28 mouse cellular contexts compared by ENCODE assay signal in genomic region chr8:48199171-48199570, GRCm38 (mm10).
"Had no signal": no experiment of that assay in that cellular context is flagged by ENCODE, and none has a peak within 500 bp of the region (broad histone marks: within the 10 kb centered on the region; RNA-seq: fewer than 3 reads in every experiment).

No protein-coding gene starts in this region.

- H3K27me3 ChIP-seq: heart, embryonic 13.5 days; heart, embryonic 15.5 days; hindbrain, embryonic 13.5 days; hindbrain, embryonic 15.5 days; intestine, embryonic 15.5 days; liver, embryonic 13.5 days; liver, embryonic 15.5 days had no signal

- H3K9me3 ChIP-seq: heart, embryonic 13.5 days; heart, embryonic 15.5 days; hindbrain, embryonic 15.5 days; intestine, embryonic 15.5 days; liver, embryonic 15.5 days had no signal

- H3K4me1 ChIP-seq: heart, embryonic 13.5 days; heart, embryonic 15.5 days; intestine, embryonic 15.5 days; liver, embryonic 13.5 days; liver, embryonic 15.5 days had no signal

- H3K27ac ChIP-seq: gastrocnemius, adult 2 months; heart, adult 2 months; heart, embryonic 13.5 days; heart, embryonic 15.5 days; hindbrain, embryonic 10.5 days; hindbrain, embryonic 13.5 days; hindbrain, embryonic 15.5 days; intestine, embryonic 15.5 days; layer of hippocampus, adult 2 months; left cerebral cortex, adult 2 months; limb, embryonic 10.5 days; limb, embryonic 12.5 days; liver, embryonic 13.5 days; liver, embryonic 15.5 days had no signal

- ATAC-seq: inflammation-experienced regulatory T-cells, adult 6 months; intestine, embryonic 15.5 days; intestine, postnatal 0 days had no signal

- DNase-seq: gastrocnemius, adult 2 months; gastrocnemius, postnatal 10 days; gastrocnemius, postnatal 25 days; heart, adult 2 months; heart, postnatal 14 days; heart, postnatal 36 days; kidney, adult 18-20 months; kidney, adult 8-10 months; kidney, postnatal 10 days; kidney, postnatal 25 days; kidney, postnatal 4 days; liver; liver, embryonic 13.5 days had no signal

- H3K4me2 ChIP-seq: heart, embryonic 11.5 days; heart, embryonic 13.5 days; heart, embryonic 15.5 days; hindbrain, embryonic 13.5 days; hindbrain, embryonic 15.5 days; intestine, embryonic 15.5 days; limb, embryonic 12.5 days; liver, embryonic 11.5 days; liver, embryonic 13.5 days; liver, embryonic 15.5 days had no signal

- H3K36me3 ChIP-seq: heart, embryonic 13.5 days; heart, embryonic 15.5 days; hindbrain, embryonic 10.5 days; hindbrain, embryonic 13.5 days; hindbrain, embryonic 15.5 days; intestine, embryonic 15.5 days; limb, embryonic 10.5 days; limb, embryonic 12.5 days; liver, embryonic 13.5 days; liver, embryonic 15.5 days had no signal

- H3K4me3 ChIP-seq: gastrocnemius, adult 2 months; heart, adult 2 months; heart, embryonic 13.5 days; heart, embryonic 15.5 days; hindbrain, embryonic 10.5 days; hindbrain, embryonic 13.5 days; hindbrain, embryonic 15.5 days; intestine, embryonic 15.5 days; layer of hippocampus, adult 2 months; left cerebral cortex, adult 2 months; limb, embryonic 10.5 days; limb, embryonic 12.5 days; liver, embryonic 13.5 days; liver, embryonic 15.5 days had no signal

- H3K9ac ChIP-seq: heart, embryonic 13.5 days; heart, embryonic 15.5 days; hindbrain, embryonic 13.5 days; hindbrain, embryonic 15.5 days; intestine, embryonic 15.5 days; limb, embryonic 12.5 days; liver, embryonic 13.5 days; liver, embryonic 15.5 days had no signal
